20 mouse cellular contexts compared by ENCODE assay signal in genomic region chr6:125264219-125264618, GRCm38 (mm10). TPM values are rescaled to one million over a fixed set of nuclear protein-coding genes. Genes with fewer than 3 reads are reported as not detected.
"Had no signal": no experiment of that assay in that cellular context is flagged by ENCODE, and none has a peak within 500 bp of the region (broad histone marks: within the 10 kb centered on the region; RNA-seq: fewer than 3 reads in every experiment).

No protein-coding gene starts in this region.

- H3K4me3 ChIP-seq: midbrain, embryonic 10.5 days; midbrain, embryonic 12.5 days; myocyte; neural tube, embryonic 12.5 days; stomach, embryonic 15.5 days had no signal

- H3K27me3 ChIP-seq: midbrain, embryonic 12.5 days; neural tube, embryonic 12.5 days; stomach, embryonic 15.5 days had no signal

- H3K4me1 ChIP-seq: midbrain, embryonic 10.5 days; midbrain, embryonic 12.5 days; neural tube, embryonic 12.5 days; stomach, embryonic 15.5 days had no signal

- H3K27ac ChIP-seq: liver, embryonic 14.5 days; midbrain, embryonic 10.5 days; midbrain, embryonic 12.5 days; neural tube, embryonic 12.5 days; stomach, embryonic 15.5 days; stomach, postnatal 0 days had no signal

- DNase-seq: lung, adult 18-20 months; lung, embryonic 14.5 days; lung, postnatal 10 days; lung, postnatal 4 days; midbrain, embryonic 14.5 days; right cerebral cortex, postnatal 14 days; thymus, postnatal 14 days; thymus, postnatal 36 days had no signal

- H3K36me3 ChIP-seq: midbrain, embryonic 10.5 days; midbrain, embryonic 12.5 days; neural tube, embryonic 12.5 days; stomach, embryonic 15.5 days had no signal

RNA-seq across cellular contexts. Expression of gene Tuba3a, which starts 21.6 kb away (rescaled TPM):
- total RNA-seq: megakaryocyte, adult 5-6 weeks; megakaryocyte-erythroid progenitor cell, adult 5-6 weeks had no signal
- polyA plus RNA-seq: liver, embryonic 14.5 days; liver, embryonic 16.5 days; midbrain, embryonic 10.5 days; midbrain, embryonic 12.5 days; midbrain, embryonic 14.5 days; midbrain, embryonic 16.5 days; myocyte; neural tube, embryonic 14.5 days had no signal
